Mouse (Mus musculus) heart, adult 9 months (tissue): ENCODE data around the gene Ssna1.
"Not testable (repeated sequence)": the region's sequence is repeated elsewhere in the genome, so short reads cannot be mapped to it uniquely, and the experiment has no call there.

ENCODE experiments used
- DNase-seq, 2 experiments: peaks; one replicate each; pipeline ENCODE4 v3.0.0; 2022; ENCODE audit warnings: low spot score in 2 of 2

Gene Ssna1

DNA sequence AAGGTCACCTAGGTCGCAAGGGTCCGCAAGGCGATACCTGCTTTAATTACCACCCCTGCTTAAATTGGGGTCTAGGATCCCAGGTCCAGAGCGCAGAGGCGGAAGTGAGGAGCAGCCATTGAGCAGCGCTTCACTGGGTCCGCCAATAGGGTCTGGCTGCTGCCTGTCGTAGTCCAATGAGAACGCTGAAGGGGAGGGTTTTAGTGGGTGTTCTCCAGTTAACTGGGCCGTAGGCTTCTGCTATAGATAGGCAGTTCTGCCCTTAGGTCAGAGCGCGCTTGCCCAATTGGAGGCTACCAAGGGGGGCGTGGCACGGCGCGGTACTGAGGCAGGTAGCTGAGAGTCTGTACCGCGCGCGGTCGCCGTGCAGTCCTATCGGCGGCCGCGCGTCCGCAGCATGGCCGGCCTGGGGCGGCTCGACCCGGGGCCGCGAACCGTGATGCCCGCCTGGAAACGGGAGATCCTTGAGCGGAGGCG, 9.9 kb downstream of the Ssna1 start, which contains the start of gene Tprn:
TSS of gene Tprn (plus strand) at position 328 of the 477 bp plus-strand sequence.
- DNase-seq = peak; percentile 96 to 98

DNA sequence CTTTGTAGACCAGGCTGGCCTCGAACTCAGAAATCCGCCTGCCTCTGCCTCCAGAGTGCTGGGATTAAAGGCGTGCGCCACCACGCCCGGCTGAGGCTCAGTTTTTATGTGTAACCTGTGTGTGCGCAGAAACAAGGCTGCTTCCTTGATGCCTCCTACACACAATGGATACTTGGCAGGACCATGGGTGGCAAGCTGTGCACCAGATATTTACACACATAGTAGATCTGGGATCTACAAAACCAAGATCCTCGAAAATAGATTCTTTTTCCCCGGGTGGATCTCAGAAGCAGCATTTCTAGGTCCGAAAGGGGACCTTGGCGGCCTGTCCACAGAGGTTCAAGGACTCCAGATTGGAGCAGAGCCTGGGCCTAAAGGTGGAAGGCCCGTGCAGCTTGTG, 10.4 kb downstream of the Ssna1 start:
- DNase-seq = no peak

DNA sequence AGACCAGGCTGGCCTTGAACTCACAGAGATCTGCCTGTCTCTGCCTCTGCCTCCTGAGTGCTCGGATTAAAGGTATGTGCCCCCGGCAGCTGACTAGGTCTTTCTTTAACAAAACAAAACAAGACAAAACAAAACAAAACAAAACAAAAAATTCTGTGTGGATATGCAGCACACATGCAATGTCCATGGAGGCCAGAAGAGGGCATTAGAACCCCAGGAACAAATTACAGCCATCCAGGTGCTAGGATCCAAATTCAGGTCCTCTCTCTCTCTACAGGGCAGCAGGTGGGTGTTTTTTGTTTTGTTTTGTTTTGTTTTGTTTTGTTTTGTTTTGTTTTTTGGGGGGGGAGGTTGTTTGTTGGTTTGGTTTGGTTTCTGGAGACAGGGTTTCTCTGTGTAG, 13.4 kb downstream of the Ssna1 start:
- DNase-seq = no peak

DNA sequence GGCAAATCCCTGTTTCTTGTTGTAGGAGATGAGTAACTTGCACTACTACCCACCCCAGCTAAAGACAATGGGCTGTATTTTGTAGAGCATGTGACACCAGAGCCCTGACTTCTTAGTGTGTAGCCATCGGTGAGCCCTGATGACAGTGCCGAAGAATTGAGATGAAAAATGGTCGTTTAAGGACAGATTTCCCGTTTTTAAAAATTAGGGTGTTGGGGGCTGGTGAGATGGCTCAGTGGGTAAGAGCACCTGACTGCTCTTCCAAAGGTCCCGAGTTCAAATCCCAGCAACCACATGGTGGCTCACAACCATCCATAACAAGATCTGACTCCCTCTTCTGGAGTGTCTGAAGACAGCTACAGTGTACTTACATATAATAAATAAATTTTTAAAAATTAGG, 15.0 kb downstream of the Ssna1 start:
- DNase-seq = not testable (repeated sequence)

DNA sequence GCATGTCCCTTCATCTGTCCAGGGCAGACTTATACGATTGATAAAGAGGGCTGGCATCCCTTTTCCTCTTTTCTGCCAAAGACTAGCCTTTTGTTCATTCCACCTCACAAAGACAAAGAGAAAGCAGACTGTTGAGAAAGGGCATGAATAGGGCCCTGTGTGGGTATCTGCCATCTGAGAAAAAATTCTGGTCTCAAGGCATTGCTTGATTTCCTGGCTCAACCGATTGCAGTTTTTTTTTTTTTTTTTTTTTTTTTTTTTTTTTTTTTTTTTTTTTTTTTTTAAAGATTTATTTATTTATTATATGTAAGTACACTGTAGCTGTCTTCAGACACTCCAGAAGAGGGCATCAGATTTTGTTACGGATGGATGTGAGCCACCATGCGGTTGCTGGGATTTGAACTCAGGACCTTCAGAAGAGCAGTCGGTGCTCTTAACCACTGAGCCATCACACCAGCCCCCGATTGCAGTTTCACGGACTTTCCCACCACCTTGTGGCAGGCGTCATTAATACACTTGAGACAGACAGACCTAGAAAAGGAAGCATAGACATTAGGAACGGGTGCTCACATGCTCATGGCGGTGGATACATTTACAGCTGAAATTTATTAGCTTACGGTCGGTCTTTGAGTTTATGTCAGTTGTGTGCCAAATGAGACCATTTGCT, 15.7 kb downstream of the Ssna1 start:
- DNase-seq = not testable (repeated sequence)

DNA sequence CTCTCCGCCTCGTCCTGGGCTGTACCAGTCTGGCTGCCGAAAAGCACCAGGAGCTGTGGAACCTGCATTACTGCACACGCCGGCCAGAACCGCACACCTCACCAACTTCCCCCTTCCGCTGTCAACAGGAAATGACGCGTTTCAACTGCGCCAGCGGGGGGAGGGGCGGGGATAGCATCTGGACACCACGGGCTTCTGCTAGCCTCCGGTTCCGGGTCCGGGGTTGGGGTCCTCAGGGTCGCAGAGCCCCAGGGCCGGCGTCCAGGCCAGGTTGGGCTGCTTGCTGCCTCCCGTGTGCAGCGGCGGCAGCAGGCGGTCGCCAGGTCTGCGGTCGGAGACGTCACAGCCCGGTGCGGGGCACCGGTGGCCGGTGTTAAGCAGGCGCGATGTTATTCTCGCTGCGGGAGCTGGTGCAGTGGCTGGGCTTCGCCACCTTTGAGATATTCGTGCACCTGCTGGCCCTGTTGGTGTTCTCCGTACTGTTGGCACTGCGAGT, 16.9 kb downstream of the Ssna1 start, which contains the start of gene Tmem203:
TSS of gene Tmem203 (plus strand) at position 156 of the 496 bp plus-strand sequence.
- DNase-seq = peak; percentile 82 to 85

DNA sequence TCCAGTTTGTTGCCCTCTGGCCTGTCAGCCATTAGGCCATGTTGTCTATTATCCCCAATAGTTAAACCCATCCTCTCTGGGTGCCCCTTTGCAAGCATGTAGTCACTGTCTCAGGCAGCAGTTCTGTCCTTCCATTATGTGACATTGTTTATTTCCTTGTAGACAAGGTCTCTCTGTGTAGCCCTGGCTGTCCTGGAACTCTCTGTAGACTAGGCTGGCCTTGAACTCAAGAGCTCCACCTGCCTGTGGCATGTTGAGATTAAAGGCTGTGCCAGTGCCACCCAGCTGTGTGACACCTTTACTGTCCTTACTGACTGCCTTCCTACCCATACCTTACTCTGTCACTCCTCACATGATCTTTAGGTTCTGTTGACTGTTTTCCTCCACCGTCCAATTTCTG, 19.9 kb downstream of the Ssna1 start:
- DNase-seq = no peak

DNA sequence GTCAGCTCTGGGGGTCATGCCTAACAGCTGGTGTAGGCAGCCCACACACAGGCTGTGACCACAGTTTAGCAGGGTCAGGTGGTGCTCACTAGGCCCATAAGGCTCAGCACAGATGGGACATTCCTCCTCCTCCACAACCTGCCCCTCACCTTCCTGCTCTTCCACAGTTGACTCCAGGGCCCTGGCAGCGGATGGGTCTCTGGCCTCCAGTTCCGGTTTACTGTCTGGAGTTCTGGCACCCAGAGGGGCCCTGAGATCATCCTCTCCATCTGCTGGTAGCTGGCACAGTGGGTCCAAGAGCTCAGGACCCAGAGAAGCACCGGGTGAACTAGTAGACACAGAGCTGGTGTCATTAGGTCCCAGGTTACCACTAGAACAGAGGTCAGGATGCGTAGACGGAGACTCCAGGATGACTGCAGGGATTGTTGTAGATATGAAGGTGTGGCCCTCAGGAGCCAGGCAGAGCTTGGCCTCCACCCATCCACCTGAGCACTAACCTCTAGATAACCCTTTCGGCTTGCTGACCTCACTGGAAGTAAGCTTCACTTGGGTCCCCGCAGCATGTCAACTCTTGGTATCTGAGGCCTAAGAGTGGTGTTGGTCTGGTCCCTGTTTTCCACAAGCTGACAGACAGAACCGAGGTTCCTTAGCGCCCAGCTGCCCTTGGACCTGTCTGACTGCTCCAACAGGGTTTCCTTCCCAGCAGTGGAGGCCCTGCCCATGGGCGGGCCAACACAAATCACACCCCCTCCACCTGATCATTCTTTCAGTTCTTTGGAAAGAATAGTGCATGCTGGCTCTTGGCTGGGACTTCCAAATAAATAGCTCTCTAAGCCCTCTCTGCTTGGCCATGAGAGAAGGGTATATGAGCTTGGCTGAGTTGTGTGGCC, 25.8 kb downstream of the Ssna1 start, which contains the start of gene AL732309.1:
TSS of gene AL732309.1 (minus strand) at position 681 of the 890 bp plus-strand sequence.
- DNase-seq = no peak

DNA sequence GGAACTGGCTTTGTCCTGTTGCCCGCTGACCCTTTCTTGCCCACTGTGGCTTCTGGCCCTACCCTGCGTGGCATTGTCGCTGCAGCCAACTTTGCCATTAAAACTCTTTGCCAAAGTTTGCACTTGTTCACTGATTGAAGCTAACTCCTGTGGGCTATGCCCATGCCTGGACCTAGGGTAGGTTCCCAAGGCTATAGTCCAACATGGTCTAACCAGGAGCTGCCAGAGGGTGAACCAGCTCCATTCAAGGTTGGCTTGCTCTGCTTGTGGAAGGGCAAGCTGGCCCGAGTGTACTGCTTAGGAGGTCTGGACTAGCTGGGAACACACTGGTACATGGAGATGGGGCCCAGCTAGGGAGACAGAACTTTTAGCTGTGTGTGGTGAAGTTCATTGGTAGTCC, 28.1 kb downstream of the Ssna1 start:
- DNase-seq = no peak

DNA sequence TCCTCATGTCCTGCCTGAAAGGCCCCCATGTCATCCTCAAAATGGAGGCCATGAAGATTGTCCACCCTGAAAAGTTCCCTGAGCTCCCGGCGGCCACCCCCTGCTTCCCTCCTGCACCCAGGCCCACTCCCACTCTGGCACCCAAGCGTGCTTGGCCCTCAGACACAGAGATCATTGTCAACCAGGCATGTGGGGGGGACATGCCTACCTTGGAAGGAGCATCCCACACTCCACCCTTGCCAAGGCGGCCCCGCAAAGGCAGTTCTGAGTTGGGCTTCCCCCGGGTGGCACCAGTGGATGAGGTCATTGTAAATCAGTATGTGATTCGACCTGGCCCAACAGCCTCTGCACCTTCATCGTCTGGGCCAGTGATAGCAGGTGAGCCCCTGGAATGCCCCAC, 28.9 kb downstream of the Ssna1 start:
- DNase-seq = no peak

DNA sequence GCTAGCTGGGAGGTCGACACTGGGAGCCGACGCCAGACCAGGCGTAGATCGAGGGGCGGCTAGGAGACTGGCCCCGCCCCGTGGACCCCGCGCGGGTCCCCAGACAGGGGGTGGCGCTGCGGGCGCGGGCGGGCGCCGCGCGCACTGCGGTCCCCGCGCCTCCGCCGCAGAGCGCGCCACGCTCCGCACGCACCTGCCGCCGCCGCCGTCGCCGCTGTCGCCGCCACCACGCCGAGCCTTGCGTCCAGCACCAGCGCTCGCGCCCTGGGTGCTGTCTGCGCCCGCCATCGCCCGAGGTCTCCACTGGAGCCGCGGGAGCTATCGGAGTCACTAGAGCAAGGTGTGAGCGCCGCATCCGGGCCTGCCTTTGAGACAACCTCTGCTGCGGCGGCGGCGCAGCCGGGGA, 30.1 kb downstream of the Ssna1 start, which contains the start of the genes Rnf208 and Cysrt1:
TSS of gene Rnf208 (plus strand) at position 155 of the 406 bp plus-strand sequence.
TSS of gene Cysrt1 (minus strand) at position 352 of the 406 bp plus-strand sequence.
- DNase-seq = no peak

DNA sequence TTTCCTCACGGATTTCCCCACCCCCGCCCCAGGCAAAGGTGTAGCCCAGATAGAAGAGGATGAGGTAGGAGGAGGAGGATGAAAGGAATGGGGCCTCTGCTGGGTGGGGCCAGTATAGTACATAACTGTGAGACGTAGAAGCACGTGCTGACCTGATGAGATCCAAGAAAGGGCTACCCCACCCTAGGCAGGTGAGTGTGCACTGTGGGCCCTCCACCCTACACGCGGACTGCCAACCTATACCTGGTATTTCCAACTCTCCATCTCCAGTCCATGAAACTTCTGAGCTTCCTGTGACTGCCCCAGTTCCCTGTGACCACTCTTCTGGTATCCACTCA, 30.8 kb downstream of the Ssna1 start:
- no peak for DNase-seq

DNA sequence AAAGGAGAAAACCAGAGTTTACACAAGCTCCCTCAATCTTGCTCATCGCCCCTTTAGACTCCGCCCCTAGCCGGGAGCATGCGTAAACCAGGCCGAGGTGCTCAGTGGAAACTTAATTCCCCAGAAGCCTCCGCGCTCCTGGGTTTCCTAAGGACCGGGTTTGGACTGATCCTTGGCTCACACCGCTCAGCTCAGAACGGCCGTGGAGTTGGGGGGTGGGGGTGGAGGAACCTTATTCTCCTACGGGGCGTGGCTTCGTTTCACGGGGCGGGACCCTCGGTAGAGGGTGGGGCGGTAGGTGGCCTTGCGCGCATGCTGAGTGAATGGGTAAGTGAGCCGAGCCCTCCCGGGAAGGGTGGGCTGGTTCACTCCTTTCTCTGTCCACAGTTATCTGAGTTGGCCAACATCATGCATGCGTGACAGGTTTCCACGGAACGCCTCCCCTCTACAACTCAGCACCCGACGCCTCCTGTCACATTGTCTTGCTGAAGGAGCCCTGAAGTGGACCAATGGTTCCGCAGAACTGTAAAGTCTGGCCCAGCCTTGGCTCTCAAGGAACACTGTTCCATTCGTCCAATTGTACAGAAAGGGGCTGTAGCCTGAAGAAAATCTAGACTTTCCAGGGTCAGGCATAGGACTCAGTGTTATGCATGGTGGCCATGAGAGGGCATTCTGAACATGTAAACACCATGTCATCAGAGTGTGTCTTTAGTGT, 31.4 kb downstream of the Ssna1 start:
- peak; percentile 57 to 60 for DNase-seq

DNA sequence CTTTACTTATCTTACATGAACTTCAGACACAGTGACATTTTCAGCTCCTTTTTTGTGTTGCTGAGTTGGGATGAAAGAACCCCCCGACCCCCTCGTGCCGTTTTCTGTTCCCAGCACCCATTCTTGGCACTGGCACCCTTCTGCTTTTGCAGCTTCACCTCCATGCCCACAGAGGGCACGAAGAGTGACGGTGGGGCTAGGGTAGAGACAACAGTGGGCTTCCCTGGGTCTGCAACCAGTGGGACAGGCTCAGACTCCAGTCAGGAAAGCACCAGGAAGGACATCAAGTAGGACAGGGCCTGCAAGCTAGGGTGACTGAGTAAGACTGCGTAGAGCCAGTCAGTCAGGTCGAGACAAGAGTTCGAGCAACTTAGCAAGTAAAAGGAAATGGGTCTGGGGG, 31.9 kb downstream of the Ssna1 start:
- DNase-seq = no peak

DNA sequence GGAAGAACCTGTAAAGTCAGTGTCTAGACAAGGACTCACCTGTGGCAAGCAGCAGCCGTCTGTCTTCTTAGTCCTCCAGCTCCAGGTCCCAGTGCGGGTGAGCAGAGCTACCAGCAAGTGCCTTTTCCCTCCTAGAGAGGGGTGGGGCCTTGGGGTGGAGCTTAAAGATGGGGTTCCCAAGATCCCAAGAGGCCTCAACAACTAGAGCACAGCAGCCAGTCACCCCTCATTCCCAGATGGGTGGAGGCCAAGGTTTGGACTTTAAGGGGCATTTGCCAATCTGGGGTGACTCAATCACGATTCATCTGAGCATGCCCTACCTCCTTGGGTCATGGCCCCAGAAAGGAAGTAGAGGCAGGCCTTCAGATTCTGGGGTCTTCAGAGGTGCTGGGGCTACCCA, 32.5 kb downstream of the Ssna1 start:
- DNase-seq = no peak

DNA sequence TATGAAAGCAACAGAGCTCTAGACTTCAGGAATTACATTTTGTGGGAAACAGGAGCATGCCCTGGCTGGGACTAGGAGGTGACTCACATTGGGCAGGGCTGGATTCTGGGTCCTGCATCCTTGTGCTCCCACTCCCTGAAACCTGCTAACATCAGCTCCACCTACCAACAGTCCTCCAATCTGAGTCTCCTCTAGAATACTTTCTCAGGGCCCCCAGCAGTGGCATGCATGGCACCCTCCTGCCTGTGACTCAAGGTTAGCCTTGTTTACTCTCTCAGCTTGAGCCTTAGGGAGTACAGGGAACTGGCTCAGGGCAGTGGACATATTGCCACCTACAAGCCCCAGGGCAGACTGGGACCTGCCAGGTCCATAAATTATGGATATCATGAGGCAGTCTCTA, 34.1 kb downstream of the Ssna1 start:
- DNase-seq = no peak

DNA sequence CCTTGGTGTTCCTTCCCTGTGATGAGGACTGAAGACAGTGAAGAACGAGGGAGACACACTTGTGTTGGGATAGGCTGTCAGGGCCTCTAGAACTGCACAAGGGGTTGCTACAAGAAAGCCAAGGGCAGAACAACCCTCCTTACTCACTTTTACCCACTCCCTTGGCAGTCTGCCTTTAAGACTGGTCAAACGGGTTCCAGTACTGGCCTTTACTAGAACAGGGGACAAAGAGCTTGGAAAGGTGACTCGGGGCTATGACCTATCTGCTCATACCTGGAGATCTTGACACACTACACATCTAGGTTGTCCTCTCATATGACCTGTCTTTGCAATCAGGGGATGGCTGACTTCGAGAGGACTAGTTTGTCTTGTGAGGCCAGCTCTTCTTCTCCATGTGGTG, 34.7 kb downstream of the Ssna1 start:
- DNase-seq = no peak

DNA sequence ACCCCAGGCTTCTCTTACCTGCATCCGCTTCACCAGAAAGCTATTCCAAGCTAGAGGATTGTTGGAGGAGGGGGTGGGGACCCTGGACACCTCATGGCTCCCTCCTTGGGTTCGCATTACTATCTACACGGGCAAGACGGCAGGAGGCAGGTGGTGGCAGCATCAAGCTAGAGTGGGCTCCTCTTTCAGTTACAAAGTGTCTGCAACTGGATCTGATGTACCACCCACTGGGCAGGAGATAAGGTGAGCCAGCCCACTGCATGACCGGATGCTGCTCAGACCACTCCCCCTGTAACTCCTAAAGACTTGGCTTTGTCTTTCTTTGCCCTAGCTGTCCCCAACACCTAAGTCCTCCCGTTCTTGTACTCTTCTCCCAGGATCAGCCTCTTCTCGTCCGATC, 35.6 kb downstream of the Ssna1 start, which contains the start of gene Rnf224:
TSS of gene Rnf224 (minus strand) at position 174 of the 400 bp plus-strand sequence.
- DNase-seq = no peak

DNA sequence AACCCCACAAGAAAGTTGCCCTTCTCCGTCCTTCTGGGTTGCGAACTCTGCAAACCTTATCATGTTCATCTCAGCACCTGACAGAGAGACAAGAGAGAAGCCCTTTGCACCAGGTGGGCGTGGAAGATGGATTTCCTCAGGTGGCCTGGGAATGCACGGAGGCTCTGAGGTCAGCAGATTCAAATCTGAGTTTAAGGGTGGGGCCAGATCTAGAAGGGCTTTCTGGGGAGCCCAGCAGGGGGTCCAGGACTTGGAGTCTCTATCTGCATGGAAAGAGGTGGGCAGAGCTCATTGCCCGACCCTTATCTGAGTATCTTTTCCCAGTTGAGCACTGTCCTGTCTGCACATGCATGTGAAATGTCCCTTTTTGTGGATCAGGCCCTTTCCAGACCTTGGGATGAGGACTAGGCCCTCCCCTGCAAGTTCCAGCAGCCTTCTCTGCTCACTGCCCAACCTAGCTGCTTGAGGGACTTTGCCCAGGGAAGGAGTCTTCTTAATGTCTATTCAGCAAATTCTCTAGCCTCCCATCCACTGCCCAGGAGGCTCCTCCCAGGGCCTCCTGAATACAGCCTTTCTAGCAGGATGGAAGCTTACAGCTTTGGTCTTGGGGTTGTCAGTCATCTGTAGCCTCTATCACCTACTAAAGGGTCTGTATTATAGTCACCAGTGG, 37.6 kb downstream of the Ssna1 start:
- no peak for DNase-seq

DNA sequence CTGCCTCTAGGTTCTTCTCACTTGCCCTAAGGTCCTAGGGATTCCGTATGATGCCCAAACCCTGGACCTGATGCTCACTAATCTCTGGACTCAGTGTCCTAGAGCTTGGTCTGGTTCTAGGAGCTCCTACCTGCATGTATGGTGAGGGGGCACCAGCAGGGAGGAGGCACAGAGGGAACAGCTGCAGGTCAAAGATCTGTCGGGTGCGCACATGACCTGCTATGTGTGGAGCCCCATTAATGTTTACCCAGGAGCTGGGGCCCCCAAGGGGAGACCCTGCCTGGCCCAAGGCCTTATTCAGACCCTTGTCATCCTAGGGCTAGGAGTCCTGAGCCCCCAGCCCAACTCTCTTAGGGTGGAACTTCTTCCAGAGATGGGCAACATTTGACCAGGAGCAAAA, 38.2 kb downstream of the Ssna1 start, which contains the start of gene Slc34a3:
TSS of gene Slc34a3 (minus strand) at position 315 of the 400 bp plus-strand sequence.
- DNase-seq = no peak

DNA sequence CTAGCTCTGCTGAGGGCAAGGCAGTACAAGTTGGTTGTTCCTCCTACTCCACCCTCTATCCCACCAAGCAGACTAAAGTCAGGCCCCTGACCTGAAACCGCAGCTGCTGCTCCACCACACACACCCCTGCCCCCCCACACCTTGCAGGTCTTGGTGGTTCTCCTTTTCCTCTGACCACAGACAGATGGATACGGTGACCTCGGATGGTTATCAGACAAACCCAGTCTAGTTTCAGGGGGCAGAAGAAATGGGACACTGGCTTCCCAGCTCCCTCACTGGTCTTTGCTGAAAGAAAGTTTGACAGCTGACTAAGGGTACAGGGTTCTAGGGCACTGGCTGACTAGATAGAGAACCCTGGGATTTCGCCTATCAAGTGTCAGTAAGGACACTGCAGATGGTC, 38.8 kb downstream of the Ssna1 start:
- DNase-seq = no peak
